Mouse (Mus musculus): Measurements from ENCODE around the gene Thsd7a. TPM values are rescaled to one million over a fixed set of nuclear protein-coding genes. Genes with fewer than 3 reads are reported as not detected.

Thsd7a gene
- total RNA-seq, 2 experiments from 2014 or later = 57.0 to 63.9 TPM

- intact Hi-C loops (cut with DNase I) = no loop called here
- no peak for DNase-seq (ENCODE audit: extremely low spot score in 1 of 2, low spot score in 2 of 2)
Measured at GRCm38 (mm10) chr6:12336590-12337584, 412.3 kb downstream of the Thsd7a start.

GRCm38 (mm10) chr6:12315070-12315909, 433.9 kb downstream of the Thsd7a start:
- DNase-seq (ENCODE audit: extremely low spot score in 1 of 2, low spot score in 2 of 2) = peak in 1 of 2 experiments; percentile 12
- intact Hi-C loops (cut with DNase I) = loop anchor here (2.0 to 5.0 kb wide), 2 partner anchors 838 to 967 kb away; no protein-coding TSS in a partner anchor

GRCm38 (mm10) chr6:12307502-12307901, 441.7 kb downstream of the Thsd7a start:
- DNase-seq (ENCODE audit: extremely low spot score in 1 of 2, low spot score in 2 of 2) = no peak
- intact Hi-C loops (cut with DNase I) = no loop called here

GRCm38 (mm10) chr6:12262641-12263400, 486.4 kb downstream of the Thsd7a start:
- intact Hi-C loops (cut with DNase I) = no loop called here

More at GRCm38 (mm10) chr6:12262641-12263400, 486.4 kb downstream of the Thsd7a start:
- DNase-seq (ENCODE audit: extremely low spot score in 1 of 2, low spot score in 2 of 2) = no peak

All from left cerebral cortex, postnatal 10 days (tissue).